Mouse (Mus musculus) thymus, postnatal 36 days (tissue): ENCODE measurements around the gene Meaf6.

Experiments used
- DNase-seq, 2 experiments: peaks; one replicate each; pipeline ENCODE4 v3.0.0; 2022; ENCODE audit warnings: mixed read lengths in 2 of 2

The Meaf6 gene

GRCm38 (mm10) chr4:125084403-125085345 lies at the start of gene Meaf6:
TSS of gene Meaf6 (plus strand) at chr4:125085134.
- peak; percentile 92 to 94 for DNase-seq

- no peak for DNase-seq
These were observed 40.5 kb upstream of the Meaf6 start for GRCm38 (mm10) chr4:125044454-125044853.

GRCm38 (mm10) chr4:125055385-125055784 lies 29.5 kb upstream of the Meaf6 start:
- no peak for DNase-seq

- DNase-seq = no peak
These were observed 28.5 kb upstream of the Meaf6 start for GRCm38 (mm10) chr4:125056476-125056875.

- DNase-seq = no peak
These were observed 27.7 kb upstream of the Meaf6 start for GRCm38 (mm10) chr4:125057273-125057672.

- DNase-seq = no peak
These were observed 26.9 kb upstream of the Meaf6 start for GRCm38 (mm10) chr4:125058033-125058432.

GRCm38 (mm10) chr4:125059025-125059424 lies 25.9 kb upstream of the Meaf6 start:
- DNase-seq = peak; percentile 37 to 44

GRCm38 (mm10) chr4:125063829-125064228 lies 21.1 kb upstream of the Meaf6 start:
- DNase-seq = no peak

- DNase-seq = peak; percentile 63 to 73
These were observed 19.2 kb upstream of the Meaf6 start, which contains the start of gene Dnali1 for GRCm38 (mm10) chr4:125065517-125066307. TSS of gene Dnali1 (minus strand) at chr4:125065703.

GRCm38 (mm10) chr4:125066490-125067370 lies 18.2 kb upstream of the Meaf6 start, which contains the start of gene Snip1:
TSS of gene Snip1 (plus strand) at chr4:125066672.
- DNase-seq = peak; percentile 92

- no peak for DNase-seq
These were observed 7.2 kb upstream of the Meaf6 start for GRCm38 (mm10) chr4:125077700-125078099.

- no peak for DNase-seq
These were observed 6.2 kb upstream of the Meaf6 start for GRCm38 (mm10) chr4:125078698-125079097.

GRCm38 (mm10) chr4:125085346-125085841 lies 460 bp downstream of the Meaf6 start:
- no peak for DNase-seq

- DNase-seq = no peak
These were observed 8.1 kb downstream of the Meaf6 start for GRCm38 (mm10) chr4:125093031-125093430.

- no peak for DNase-seq
These were observed 11.1 kb downstream of the Meaf6 start for GRCm38 (mm10) chr4:125096066-125096465.

- DNase-seq = no peak
These were observed 12.5 kb downstream of the Meaf6 start for GRCm38 (mm10) chr4:125097412-125097811.

GRCm38 (mm10) chr4:125099458-125099857 lies 14.5 kb downstream of the Meaf6 start:
- DNase-seq = peak; percentile 72 to 81

GRCm38 (mm10) chr4:125101334-125101733 lies 16.4 kb downstream of the Meaf6 start:
- DNase-seq = no peak

- no peak for DNase-seq
These were observed 20.4 kb downstream of the Meaf6 start for GRCm38 (mm10) chr4:125105354-125105753.

- peak; percentile 82 to 87 for DNase-seq
These were observed 29.7 kb downstream of the Meaf6 start for GRCm38 (mm10) chr4:125114638-125115037.

GRCm38 (mm10) chr4:125115081-125115480 lies 30.1 kb downstream of the Meaf6 start:
- DNase-seq = no peak

- DNase-seq = peak in 1 of 2 experiments; percentile 19
These were observed 30.8 kb downstream of the Meaf6 start for GRCm38 (mm10) chr4:125115710-125116089.
